Mouse (Mus musculus) erythroid progenitor cell, adult 5-6 weeks (primary cell): ENCODE results near the gene Cyth2. TPM values are rescaled to one million over a fixed set of nuclear protein-coding genes. Genes with fewer than 3 reads are reported as not detected.

Source experiments
- ATAC-seq: replicated peaks from 2 replicates; pipeline ENCODE4 v1.8.0; 2016; ENCODE audit warnings: moderate number of reproducible peaks, mild to moderate bottlenecking, moderate TSS enrichment, inconsistent platforms; ENCODE audit not compliant: poor library complexity, low FRiP score, severe bottlenecking
- total RNA-seq, 2 experiments: library from RNA; stranded (forward) in 1 of 2; stranded (reverse) in 1 of 2; fragments of 150-400 nt in 1 of 2; fragments of 186-747, 209-891 nt in 1 of 2; gene quantifications; 2 replicates each; pipeline versions ENCODE4 v1.2.3 to v1.2.4; 2015 to 2017; ENCODE audit warnings: low replicate concordance in 2 of 2

The Cyth2 gene
- total RNA-seq, 2 experiments from 2014 or later: 29.8 to 48.9 TPM

DNA sequence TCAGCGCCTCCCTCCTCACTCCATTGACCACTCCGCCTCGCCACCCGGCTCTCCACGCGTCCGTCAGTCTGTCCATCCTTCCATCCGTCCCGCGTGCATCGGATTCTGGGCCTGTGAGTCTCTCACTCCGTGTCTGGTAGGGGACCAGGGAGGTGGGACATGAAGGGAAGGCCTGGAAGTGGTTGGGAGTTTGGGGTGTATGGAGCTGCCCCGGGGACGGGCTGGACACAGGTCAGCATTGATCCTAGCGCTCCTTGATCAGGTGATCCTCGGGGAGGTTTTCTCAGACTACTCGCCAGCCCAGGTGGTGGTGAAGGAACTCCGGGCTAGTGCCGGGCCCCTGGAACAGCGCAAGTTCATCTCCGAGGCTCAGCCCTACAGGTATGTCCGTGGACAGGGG lies 26.7 kb downstream of the Cyth2 start:
- ATAC-seq: no peak

DNA sequence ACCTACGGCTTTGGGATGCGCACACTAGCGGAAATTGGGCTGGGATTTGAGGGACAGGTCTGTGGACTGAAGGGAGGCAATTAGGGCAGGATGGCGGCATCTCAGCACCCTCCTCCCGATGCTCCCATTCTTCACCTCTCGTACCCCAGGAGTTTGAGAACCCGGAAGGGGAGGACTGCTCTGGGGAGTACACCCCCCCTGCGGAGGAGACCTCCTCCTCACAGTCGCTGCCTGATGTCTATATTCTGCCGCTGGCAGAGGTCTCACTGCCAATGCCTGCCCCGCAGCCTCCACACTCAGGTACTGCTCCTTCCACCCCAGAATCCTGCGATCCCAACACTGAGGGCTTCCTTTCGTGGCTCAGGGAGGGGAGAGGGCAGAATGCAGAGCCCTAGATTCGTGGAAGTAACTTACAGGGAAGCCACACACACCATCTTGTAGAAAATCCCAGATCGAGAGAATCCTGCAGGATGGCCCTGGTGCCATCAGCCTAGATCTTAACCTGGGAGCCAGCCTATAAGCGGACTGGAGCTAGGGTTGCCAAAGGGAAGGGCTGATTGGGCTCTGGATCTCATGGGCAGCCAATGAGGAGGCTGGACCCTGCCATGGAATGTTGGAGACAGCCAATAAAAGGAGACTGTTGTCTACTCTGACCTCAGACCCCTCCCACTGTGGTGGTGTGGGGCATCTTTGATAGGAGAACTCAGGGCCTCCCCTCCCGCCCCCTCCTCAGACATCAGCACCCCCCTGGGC lies 27.5 kb downstream of the Cyth2 start:
- no peak for ATAC-seq

DNA sequence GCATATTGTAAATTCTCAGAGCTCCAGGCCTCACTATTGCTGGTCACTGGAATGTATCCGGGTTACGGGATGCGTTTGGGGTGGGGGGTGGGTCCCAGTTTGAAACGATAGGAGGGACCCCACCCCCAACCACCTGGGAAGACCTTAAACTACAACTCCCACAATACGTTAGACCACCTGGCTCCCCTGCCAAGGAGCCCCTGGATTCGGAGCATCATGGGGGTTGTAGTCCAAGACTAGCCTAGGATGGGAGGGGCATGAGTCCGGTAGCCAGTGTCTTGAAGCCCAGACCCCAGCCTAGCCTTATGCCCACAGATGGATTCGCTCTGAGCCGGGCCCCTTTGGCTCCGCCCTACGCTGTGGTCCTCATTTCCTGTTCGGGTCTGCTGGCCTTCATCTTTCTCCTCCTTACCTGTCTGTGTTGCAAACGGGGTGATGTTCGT lies 28.2 kb downstream of the Cyth2 start:
- ATAC-seq: no peak

DNA sequence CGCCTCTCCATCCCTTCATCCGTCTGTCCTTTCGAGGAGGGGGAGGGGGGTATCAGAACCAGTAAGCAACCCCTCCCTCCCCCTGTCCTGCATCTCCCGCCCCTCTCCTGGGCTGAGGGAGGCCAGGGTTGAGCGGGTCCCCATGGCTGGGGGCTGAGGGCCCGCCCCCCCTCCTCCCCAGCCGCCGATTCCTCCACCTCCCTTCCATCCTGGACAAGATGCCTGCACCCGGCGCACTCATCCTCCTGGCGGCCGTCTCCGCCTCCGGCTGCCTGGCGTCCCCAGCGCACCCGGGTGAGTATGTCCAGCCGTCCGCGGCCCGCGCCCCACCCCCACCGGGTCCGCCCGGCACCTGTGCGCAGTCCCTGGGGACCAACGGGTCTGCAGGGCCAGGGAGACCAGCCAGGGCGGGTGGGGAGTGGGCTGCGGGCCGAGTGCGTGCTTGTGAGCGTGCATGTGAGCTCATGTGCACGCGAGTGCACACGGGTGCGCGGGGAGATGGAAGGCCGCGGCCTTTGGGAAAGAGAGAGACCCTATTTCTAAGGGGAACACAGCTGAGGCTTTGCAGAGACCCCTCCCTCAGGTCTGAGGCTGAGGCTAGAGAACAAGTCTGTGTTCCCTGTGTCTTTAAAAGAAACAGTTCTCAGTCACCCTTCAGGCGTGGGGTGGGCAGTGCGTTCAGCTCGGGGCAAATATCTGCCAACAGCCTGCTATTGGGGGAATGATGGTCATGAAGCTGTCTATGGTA lies 28.8 kb downstream of the Cyth2 start:
- no peak for ATAC-seq

DNA sequence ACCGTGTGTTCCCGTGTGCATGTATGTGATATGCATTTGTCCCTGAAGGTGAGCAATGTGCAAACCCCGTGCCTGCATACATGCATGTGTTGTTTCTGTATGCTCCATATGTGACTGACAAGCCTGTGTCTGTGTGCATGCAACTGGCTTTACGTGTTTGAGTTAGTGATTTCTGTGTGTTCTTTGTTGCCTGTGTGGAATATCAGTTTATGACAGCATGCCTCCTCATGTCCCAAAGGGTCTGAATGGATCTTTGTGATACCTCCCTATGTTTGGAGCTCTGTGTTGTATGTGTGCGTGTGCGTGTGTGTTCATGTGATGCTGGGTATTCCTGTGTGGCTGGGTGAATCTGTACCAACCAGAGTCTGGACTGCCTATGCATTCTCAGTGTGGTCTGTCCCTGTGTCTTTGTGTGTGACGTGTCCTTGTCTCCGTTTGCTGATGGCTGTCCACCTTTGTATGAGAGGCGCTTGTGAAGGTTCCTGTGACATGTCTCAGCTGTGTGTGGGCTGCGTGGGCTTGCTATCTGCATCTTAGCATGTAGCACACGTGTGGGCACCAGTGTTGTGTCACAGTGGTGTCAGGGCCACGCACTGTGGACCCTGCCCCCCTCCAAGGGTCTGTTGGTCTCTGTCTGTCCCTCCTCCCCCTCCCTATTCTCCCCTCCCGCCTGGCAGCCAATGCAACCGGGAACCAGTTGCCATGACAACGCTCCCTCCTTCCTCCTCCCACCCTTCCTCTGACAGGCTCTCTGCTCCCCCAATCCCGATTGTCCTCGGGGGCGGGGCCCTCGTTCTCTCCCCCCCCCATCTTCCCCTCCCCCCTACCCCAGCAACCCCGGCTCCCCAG lies 29.6 kb downstream of the Cyth2 start, which contains the start of gene Sult2b1:
TSS of gene Sult2b1 (minus strand) at position 146 of the 849 bp plus-strand sequence.
- no peak for ATAC-seq

DNA sequence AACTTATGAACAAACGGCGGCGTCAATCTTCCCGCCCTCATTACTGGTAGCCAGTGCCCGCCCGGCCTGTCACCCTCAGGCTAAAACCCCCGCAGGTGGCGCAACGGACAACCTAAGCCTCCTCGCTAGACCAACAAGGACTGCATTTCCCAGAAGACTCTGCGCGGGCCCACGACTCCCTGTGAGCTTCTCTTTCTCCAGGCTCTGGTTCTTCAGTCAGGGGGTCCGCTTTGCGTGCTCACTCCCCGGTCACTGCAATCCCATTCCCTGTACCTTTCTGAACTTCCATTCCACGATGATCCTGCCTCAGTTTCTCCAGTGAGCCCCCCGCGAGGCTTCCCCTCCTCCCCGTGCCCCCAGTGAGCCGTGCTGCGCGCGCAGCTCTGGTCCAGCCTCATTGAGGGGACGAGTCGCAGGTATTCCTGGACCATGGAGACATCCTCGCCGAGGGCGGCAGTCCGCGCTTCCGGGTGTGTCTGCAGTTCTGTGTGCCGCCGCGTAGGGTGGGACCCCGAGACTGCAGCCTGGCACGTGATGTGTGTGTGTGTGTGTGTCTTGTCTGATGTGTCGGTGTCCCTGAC lies 30.8 kb downstream of the Cyth2 start, which contains the start of gene Lmtk3:
TSS of gene Lmtk3 (plus strand) at position 228 of the 581 bp plus-strand sequence.
- ATAC-seq: 0 out of 2 replicates have a peak, but pooled peaks have one; percentile 12

DNA sequence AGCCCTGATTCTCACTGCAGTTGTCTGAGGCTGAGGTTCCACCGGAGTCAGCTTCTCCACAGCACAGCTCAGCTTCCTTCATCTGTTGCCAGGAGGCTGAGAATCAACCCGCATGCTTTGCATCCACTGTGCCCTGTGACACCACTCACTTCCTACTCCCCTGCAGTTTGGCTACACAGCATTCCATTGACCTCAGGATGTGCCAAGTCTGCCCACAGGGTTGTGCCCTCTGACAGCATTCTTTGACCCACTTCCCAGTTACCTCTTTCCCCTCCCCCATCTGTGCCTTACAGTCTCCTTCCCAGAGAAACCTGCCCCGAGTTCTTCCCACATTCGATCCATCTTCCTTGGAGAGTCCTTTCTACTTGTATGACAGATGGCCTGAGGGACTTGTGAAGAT lies 32.1 kb downstream of the Cyth2 start:
- ATAC-seq: no peak

DNA sequence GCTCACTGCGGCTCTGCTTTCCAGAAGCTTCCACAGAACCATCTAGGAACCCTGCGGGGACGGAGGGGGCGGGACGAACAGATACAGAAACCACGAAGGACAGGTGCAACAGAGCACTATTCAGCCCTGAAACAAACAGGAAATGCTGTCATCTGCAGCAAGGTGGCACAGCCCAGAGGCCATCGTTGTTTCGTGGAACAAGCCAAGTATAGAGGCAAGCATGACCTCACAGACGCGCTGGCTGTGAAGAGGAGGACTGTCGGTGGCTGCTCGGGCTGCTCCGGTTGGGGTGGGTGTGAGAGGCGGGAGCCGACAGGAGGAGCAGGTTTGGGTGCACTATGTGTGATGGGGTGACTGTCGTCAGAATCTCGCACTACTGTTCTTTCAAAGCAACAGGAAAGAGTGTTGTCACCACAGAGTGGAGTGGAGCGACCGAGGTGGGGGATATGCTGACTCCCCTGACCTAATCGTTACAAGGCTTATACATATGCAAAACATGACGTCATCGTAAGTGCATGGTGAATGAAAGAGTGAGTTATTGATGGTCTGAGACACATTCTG lies 35.2 kb downstream of the Cyth2 start:
- ATAC-seq: no peak

DNA sequence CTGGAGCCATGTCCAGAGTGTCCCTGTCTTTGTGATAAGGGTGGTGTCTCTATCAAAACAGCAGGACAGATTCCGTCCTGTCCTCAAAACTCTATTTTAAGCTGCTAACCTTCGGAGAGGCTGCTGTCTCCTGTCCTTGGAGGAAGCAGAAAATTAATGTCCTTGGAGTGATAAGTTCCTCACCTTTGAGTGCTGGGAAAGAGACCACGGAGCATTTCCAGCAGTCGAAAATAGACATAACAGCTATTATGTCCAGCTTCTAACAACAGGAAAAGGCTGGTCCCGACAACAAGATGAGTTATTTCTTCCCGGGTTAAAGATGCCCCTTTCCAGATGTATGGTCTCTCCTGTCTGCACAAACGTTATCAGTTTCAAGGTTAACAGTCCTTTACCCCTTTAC lies 39.1 kb downstream of the Cyth2 start:
- ATAC-seq: no peak

DNA sequence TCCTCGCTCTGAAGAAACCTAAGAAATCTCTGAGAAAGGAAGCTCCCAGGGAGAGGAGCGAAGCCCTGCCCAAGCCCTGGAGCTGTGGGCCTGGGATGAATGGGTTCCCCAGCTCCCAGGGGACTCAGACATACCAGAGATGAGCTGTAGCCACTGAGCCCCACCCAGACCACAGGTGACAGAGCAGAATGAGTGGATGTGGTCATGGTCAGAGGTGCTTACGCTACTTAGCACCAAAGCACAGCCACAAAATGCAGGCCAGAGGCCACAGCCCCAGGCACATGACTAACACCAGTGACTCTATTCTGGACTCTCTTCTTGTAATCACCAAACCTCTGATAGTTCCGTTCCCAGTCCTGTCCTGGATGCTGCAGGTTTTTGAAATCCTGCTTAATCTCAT lies 43.3 kb downstream of the Cyth2 start:
- no peak for ATAC-seq

DNA sequence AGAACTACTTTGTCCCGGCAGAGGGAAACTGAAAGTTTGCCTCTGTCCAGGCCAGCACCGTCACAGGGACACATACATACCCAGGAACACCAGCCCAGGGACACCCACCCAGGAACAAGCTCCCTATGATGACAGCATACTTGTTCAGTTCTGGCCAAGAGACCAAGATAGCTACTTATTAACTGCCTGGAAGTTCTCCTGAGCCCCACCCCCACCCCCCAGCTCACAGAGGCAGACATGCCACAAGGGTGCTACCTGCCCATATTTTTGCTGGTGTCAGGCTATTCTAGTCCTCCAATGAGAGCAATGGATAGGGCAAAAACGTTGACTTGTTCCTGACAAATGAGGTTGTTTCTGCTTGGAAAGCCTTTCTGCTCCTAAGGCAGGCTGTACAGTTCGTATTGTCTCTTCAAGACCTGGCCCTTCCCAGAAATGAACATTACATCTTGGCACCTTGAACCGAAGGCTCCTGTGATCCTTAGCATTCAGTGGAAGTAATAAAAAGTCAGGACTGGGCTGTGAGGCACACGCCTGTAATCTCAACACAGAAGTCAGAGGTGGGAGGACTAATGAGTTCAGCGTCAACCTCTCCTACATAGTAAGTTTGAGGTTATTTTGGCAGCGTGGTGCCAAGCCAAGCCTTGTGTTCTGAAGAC lies 43.8 kb downstream of the Cyth2 start:
- ATAC-seq: no peak

DNA sequence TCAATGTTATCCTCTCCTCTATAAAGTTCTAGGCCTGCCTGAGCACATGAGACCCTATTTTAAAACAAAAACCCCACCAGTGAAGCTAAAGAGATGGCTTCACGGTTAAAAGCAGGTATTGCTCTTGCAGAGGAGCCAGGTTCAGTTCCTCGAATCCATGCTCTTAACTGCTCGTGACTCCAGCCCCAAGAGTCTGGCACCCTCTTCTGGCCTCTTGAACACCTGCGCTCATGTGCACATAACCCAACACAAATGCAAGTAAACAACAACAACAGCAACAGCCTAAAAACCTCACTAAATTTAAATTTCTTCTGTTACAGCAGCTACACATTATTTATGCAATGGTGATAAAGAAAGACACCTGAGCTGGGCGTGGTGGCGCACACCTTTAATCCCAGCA lies 46.9 kb downstream of the Cyth2 start:
- ATAC-seq: no peak

DNA sequence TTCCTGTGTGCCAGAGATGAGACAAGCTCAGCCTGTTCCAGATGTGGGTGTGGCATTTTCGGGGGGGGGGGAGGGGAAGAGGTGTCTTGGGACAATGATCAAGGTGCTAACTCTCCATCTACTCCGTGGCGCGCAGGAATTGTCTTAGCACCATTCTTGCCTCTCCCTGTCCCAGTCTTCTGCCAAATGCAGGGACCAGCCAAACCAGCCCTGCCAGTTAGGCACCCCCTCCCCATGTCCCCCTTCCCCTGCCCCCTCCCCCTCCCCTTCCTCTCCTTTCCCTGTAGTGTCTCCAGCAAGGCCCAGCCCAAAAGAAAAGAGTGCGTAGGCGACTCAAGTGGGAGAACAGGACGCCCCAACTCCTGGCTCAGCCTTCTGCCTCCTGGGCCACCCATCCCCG lies 47.6 kb downstream of the Cyth2 start:
- no peak for ATAC-seq

DNA sequence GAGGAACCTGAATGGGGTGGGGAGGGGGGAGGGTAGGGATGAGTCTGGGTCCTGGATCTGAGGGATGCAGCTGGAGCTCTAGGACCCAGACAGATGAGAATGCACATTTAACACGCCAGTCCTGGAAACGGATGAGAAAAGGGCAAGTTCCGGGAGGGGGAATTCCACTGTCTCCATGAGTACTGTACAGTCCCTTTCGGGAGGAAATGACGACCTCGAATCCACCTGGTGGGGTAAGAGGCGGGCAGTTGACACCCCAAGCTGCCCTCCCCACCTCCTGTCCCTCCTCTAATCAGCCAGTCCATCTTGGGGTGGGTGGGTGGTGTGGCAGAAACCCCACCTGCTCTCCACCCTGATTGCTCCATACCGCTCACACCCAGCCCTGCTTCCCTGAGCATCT lies 48.4 kb downstream of the Cyth2 start:
- ATAC-seq: no peak; the same call in 1 of the 2 replicates

DNA sequence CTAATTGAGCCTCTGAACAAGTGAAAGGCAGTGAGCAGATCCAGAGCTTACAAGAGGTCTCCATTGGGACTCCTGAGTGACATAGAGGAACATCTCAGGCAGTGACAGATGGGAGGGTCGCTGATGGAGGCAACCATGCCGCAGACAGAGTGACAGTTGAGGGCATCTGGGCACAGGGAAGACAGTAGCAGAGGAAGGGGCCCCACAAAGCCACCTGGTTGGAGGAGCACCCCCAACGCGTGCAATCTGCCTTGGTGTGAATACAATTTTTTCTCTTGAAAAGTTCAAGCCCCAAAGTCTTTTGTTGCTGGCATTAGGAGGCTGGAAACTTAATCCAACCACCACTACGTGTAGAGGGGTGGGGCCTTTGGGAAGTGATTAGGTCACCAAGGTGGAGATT lies 54.2 kb downstream of the Cyth2 start:
- ATAC-seq: no peak

DNA sequence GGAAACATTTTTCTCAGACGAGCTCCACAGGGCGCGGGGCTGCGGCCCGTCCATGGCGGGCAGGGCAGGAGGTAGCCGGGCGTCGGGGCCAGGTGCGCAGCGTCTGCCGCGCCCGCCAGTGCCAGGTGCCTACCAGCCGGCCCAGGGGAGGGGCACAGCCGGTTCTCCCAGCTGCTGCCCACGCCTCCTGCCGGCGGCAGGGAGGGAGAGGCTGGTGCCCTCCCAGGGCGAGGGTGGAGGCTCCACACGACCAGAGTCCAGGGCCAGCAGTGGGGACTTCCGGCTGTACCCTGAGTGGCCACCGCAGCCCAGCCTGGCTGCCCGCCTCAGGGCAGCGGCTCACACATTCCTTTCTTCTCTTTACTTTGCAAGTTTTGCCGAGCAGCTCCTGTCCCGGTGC lies 55.0 kb downstream of the Cyth2 start:
- no peak for ATAC-seq
